Mouse (Mus musculus): Measurements from ENCODE around the gene Cftr.

The Cftr gene

GRCm38 (mm10) chr6:18170311-18170922, at the start of gene Cftr:
TSS of gene Cftr (plus strand) at chr6:18170687.
- no peak for DNase-seq

GRCm38 (mm10) chr6:18127206-18127983, 43.1 kb upstream of the Cftr start:
- no peak for DNase-seq

- DNase-seq = no peak
Observed at GRCm38 (mm10) chr6:18128059-18128458, 42.4 kb upstream of the Cftr start.

GRCm38 (mm10) chr6:18135246-18135645, 35.2 kb upstream of the Cftr start:
- no peak for DNase-seq

- DNase-seq = no peak
Observed at GRCm38 (mm10) chr6:18153031-18153430, 17.5 kb upstream of the Cftr start.

GRCm38 (mm10) chr6:18169618-18170017, 869 bp upstream of the Cftr start:
- no peak for DNase-seq

- no peak for DNase-seq
Observed at GRCm38 (mm10) chr6:18171614-18172013, 1.1 kb downstream of the Cftr start.

GRCm38 (mm10) chr6:18177509-18177908, 7.0 kb downstream of the Cftr start:
- no peak for DNase-seq

- no peak for DNase-seq
Observed at GRCm38 (mm10) chr6:18180665-18181064, 10.2 kb downstream of the Cftr start.

GRCm38 (mm10) chr6:18182903-18183302, 12.4 kb downstream of the Cftr start:
- no peak for DNase-seq

- no peak for DNase-seq
Observed at GRCm38 (mm10) chr6:18220691-18221090, 50.2 kb downstream of the Cftr start.

GRCm38 (mm10) chr6:18223206-18223605, 52.7 kb downstream of the Cftr start:
- no peak for DNase-seq

GRCm38 (mm10) chr6:18225157-18225556, 54.7 kb downstream of the Cftr start:
- DNase-seq = no peak

GRCm38 (mm10) chr6:18246495-18246894, 76.0 kb downstream of the Cftr start:
- no peak for DNase-seq

GRCm38 (mm10) chr6:18247891-18248463, 77.5 kb downstream of the Cftr start:
- no peak for DNase-seq

- DNase-seq = no peak
Observed at GRCm38 (mm10) chr6:18248464-18248863, 78.0 kb downstream of the Cftr start.

GRCm38 (mm10) chr6:18254586-18254985, 84.1 kb downstream of the Cftr start:
- no peak for DNase-seq

GRCm38 (mm10) chr6:18270983-18271382, 100.5 kb downstream of the Cftr start:
- no peak for DNase-seq

- DNase-seq = no peak
Observed at GRCm38 (mm10) chr6:18300781-18301180, 130.3 kb downstream of the Cftr start.

- DNase-seq = no peak
Observed at GRCm38 (mm10) chr6:18302105-18302504, 131.6 kb downstream of the Cftr start.

- DNase-seq = no peak
Observed at GRCm38 (mm10) chr6:18303228-18303627, 132.7 kb downstream of the Cftr start.

- DNase-seq = no peak
Observed at GRCm38 (mm10) chr6:18305130-18305529, 134.6 kb downstream of the Cftr start.

- no peak for DNase-seq
Observed at GRCm38 (mm10) chr6:18310983-18311382, 140.5 kb downstream of the Cftr start.

- DNase-seq = no peak
Observed at GRCm38 (mm10) chr6:18314365-18314943, 144.0 kb downstream of the Cftr start.
